Mouse (Mus musculus): ENCODE measurements around the gene Pim2.

Gene Pim2

GRCm38 (mm10) chrX:7878007-7878419 lies at the start of gene Pim2:
Gene Pim2 (plus strand): TSS chrX:7878262.
- peak; percentile 78 to 82 for DNase-seq (ENCODE audit: low spot score in 2 of 2)

- DNase-seq (ENCODE audit: low spot score in 2 of 2) = no peak
Measured at GRCm38 (mm10) chrX:7837146-7837545, 40.9 kb upstream of the Pim2 start.

GRCm38 (mm10) chrX:7840842-7841162 lies 37.3 kb upstream of the Pim2 start:
- DNase-seq (ENCODE audit: low spot score in 2 of 2) = no peak

GRCm38 (mm10) chrX:7841163-7842162 lies 36.6 kb upstream of the Pim2 start, which contains the start of gene Otud5:
Gene Otud5 (plus strand): TSS chrX:7841364.
- DNase-seq (ENCODE audit: low spot score in 2 of 2) = peak; percentile 93 to 95

GRCm38 (mm10) chrX:7842318-7842717 lies 35.7 kb upstream of the Pim2 start:
- DNase-seq (ENCODE audit: low spot score in 2 of 2) = peak; percentile 15 to 26

- peak in 1 of 2 experiments; percentile 12 for DNase-seq (ENCODE audit: low spot score in 2 of 2)
Measured at GRCm38 (mm10) chrX:7847845-7848244, 30.2 kb upstream of the Pim2 start.

GRCm38 (mm10) chrX:7854578-7854977 lies 23.5 kb upstream of the Pim2 start:
- peak in 1 of 2 experiments; percentile 19 for DNase-seq (ENCODE audit: low spot score in 2 of 2)

GRCm38 (mm10) chrX:7859191-7859753 lies 18.8 kb upstream of the Pim2 start:
- DNase-seq (ENCODE audit: low spot score in 2 of 2) = no peak

GRCm38 (mm10) chrX:7863181-7863580 lies 14.9 kb upstream of the Pim2 start:
- DNase-seq (ENCODE audit: low spot score in 2 of 2) = no peak

- no peak for DNase-seq (ENCODE audit: low spot score in 2 of 2)
Measured at GRCm38 (mm10) chrX:7864551-7864950, 13.5 kb upstream of the Pim2 start.

- DNase-seq (ENCODE audit: low spot score in 2 of 2) = no peak
Measured at GRCm38 (mm10) chrX:7865343-7865742, 12.7 kb upstream of the Pim2 start.

GRCm38 (mm10) chrX:7865786-7866185 lies 12.3 kb upstream of the Pim2 start:
- DNase-seq (ENCODE audit: low spot score in 2 of 2) = no peak

- DNase-seq (ENCODE audit: low spot score in 2 of 2) = no peak
Measured at GRCm38 (mm10) chrX:7867141-7867540, 10.9 kb upstream of the Pim2 start.

GRCm38 (mm10) chrX:7868506-7868905 lies 9.6 kb upstream of the Pim2 start:
- no peak for DNase-seq (ENCODE audit: low spot score in 2 of 2)

- no peak for DNase-seq (ENCODE audit: low spot score in 2 of 2)
Measured at GRCm38 (mm10) chrX:7869826-7870225, 8.2 kb upstream of the Pim2 start.

- DNase-seq (ENCODE audit: low spot score in 2 of 2) = no peak
Measured at GRCm38 (mm10) chrX:7878495-7878894, 433 bp downstream of the Pim2 start.

- peak; percentile 50 to 61 for DNase-seq (ENCODE audit: low spot score in 2 of 2)
Measured at GRCm38 (mm10) chrX:7879819-7880218, 1.8 kb downstream of the Pim2 start.

- DNase-seq (ENCODE audit: low spot score in 2 of 2) = peak; percentile 76 to 77
Measured at GRCm38 (mm10) chrX:7883841-7884567, 5.9 kb downstream of the Pim2 start, which contains the start of gene Slc35a2. Gene Slc35a2 (plus strand): TSS chrX:7884028.

- no peak for DNase-seq (ENCODE audit: low spot score in 2 of 2)
Measured at GRCm38 (mm10) chrX:7898211-7898610, 20.1 kb downstream of the Pim2 start.

- DNase-seq (ENCODE audit: low spot score in 2 of 2) = peak; percentile 86
Measured at GRCm38 (mm10) chrX:7898880-7899874, 21.1 kb downstream of the Pim2 start, which contains the start of the genes Pqbp1 and Timm17b. Gene Pqbp1 (minus strand): TSS chrX:7899269. Gene Timm17b (plus strand): TSS chrX:7899357.

- DNase-seq (ENCODE audit: low spot score in 2 of 2) = no peak
Measured at GRCm38 (mm10) chrX:7904441-7904840, 26.4 kb downstream of the Pim2 start.

Measured in frontal cortex, postnatal 10 days (tissue).